Comparison of ENCODE assay signal across 26 mouse cellular contexts in genomic region chrX:41657791-41658190, GRCm38 (mm10).
"Had no signal": no experiment of that assay in that cellular context is flagged by ENCODE, and none has a peak within 500 bp of the region (broad histone marks: within the 10 kb centered on the region; RNA-seq: fewer than 3 reads in every experiment).

No protein-coding gene starts in this region.

- H3K9ac ChIP-seq: heart, embryonic 13.5 days; heart, embryonic 15.5 days; hindbrain, embryonic 13.5 days; hindbrain, embryonic 15.5 days; intestine, embryonic 15.5 days; limb, embryonic 12.5 days; liver, embryonic 13.5 days; liver, embryonic 15.5 days had no signal

- H3K27ac ChIP-seq: heart, adult 2 months; heart, embryonic 13.5 days; heart, embryonic 15.5 days; hindbrain, embryonic 13.5 days; hindbrain, embryonic 15.5 days; intestine, embryonic 15.5 days; layer of hippocampus, adult 2 months; left cerebral cortex, adult 2 months; limb, embryonic 10.5 days; limb, embryonic 12.5 days; liver, embryonic 13.5 days; liver, embryonic 15.5 days had no signal

- H3K27me3 ChIP-seq: heart, embryonic 13.5 days; heart, embryonic 15.5 days; hindbrain, embryonic 13.5 days; hindbrain, embryonic 15.5 days; intestine, embryonic 15.5 days; limb, embryonic 12.5 days; liver, embryonic 13.5 days; liver, embryonic 15.5 days had no signal

- H3K4me2 ChIP-seq: heart, embryonic 11.5 days; heart, embryonic 13.5 days; heart, embryonic 15.5 days; hindbrain, embryonic 13.5 days; hindbrain, embryonic 15.5 days; intestine, embryonic 15.5 days; limb, embryonic 12.5 days; liver, embryonic 11.5 days; liver, embryonic 13.5 days; liver, embryonic 15.5 days had no signal

- H3K4me1 ChIP-seq: heart, embryonic 13.5 days; heart, embryonic 15.5 days; hindbrain, embryonic 13.5 days; hindbrain, embryonic 15.5 days; intestine, embryonic 15.5 days; limb, embryonic 10.5 days; limb, embryonic 12.5 days; liver, embryonic 13.5 days; liver, embryonic 15.5 days had no signal

- DNase-seq: gastrocnemius, postnatal 14 days; gastrocnemius, postnatal 36 days; heart, adult 11 months; heart, adult 2 months; heart, postnatal 14 days; heart, postnatal 36 days; kidney, adult 11 months; kidney, adult 8-10 months; kidney, postnatal 10 days; kidney, postnatal 25 days; kidney, postnatal 4 days; liver; liver, embryonic 13.5 days had no signal

- H3K36me3 ChIP-seq: heart, embryonic 13.5 days; heart, embryonic 15.5 days; hindbrain, embryonic 13.5 days; hindbrain, embryonic 15.5 days; intestine, embryonic 15.5 days; limb, embryonic 10.5 days; limb, embryonic 12.5 days; liver, embryonic 13.5 days; liver, embryonic 15.5 days had no signal

- H3K9me3 ChIP-seq: heart, embryonic 13.5 days; heart, embryonic 15.5 days; hindbrain, embryonic 13.5 days; hindbrain, embryonic 15.5 days; intestine, embryonic 15.5 days; limb, embryonic 10.5 days; limb, embryonic 12.5 days; liver, embryonic 13.5 days; liver, embryonic 15.5 days had no signal

- ATAC-seq: inflammation-experienced regulatory T-cells, adult 6 months; intestine, embryonic 15.5 days had no signal

- H3K4me3 ChIP-seq: heart, adult 2 months; heart, embryonic 13.5 days; heart, embryonic 15.5 days; hindbrain, embryonic 13.5 days; hindbrain, embryonic 15.5 days; intestine, embryonic 15.5 days; layer of hippocampus, adult 2 months; left cerebral cortex, adult 2 months; limb, embryonic 10.5 days; limb, embryonic 12.5 days; liver, embryonic 13.5 days; liver, embryonic 15.5 days had no signal
